Mouse (Mus musculus) heart, adult 11 months (tissue): ENCODE measurements around the gene Vwa1.
A peak's percentile ranks its signal among the peaks of the same experiment; 100 is the strongest.

Experiments used
- DNase-seq: peaks from one replicate; pipeline ENCODE4 v3.0.0; 2022

The Vwa1 gene

GRCm38 (mm10) chr4:155742684-155743083 lies 31.8 kb downstream of the Vwa1 start:
- DNase-seq, result peak; percentile 77

GRCm38 (mm10) chr4:155740681-155741080 lies 33.8 kb downstream of the Vwa1 start:
- DNase-seq, result peak; percentile 90

GRCm38 (mm10) chr4:155739741-155740636 lies 34.5 kb downstream of the Vwa1 start:
- DNase-seq, result peak; percentile 93

- DNase-seq, result peak; percentile 88
These were observed 35.3 kb downstream of the Vwa1 start for GRCm38 (mm10) chr4:155739152-155739551.

- peak; percentile 85 for DNase-seq
These were observed 36.2 kb downstream of the Vwa1 start for GRCm38 (mm10) chr4:155738262-155738661.

- DNase-seq, result peak; percentile 89
These were observed 38.1 kb downstream of the Vwa1 start for GRCm38 (mm10) chr4:155736421-155736820.

- peak; percentile 94 for DNase-seq
These were observed 38.7 kb downstream of the Vwa1 start for GRCm38 (mm10) chr4:155735788-155736187.

GRCm38 (mm10) chr4:155734951-155735702 lies 39.4 kb downstream of the Vwa1 start:
- DNase-seq, result peak; percentile 97

- peak; percentile 99 for DNase-seq
These were observed 40.1 kb downstream of the Vwa1 start, which contains the start of gene Tmem240 for GRCm38 (mm10) chr4:155734350-155734941. Gene Tmem240 (plus strand): TSS chr4:155734800.

- DNase-seq, result peak; percentile 90
These were observed 41.2 kb downstream of the Vwa1 start for GRCm38 (mm10) chr4:155733267-155733666.

- no peak for DNase-seq
These were observed 46.5 kb downstream of the Vwa1 start for GRCm38 (mm10) chr4:155727993-155728392.

GRCm38 (mm10) chr4:155721668-155722083 lies 52.8 kb downstream of the Vwa1 start:
- DNase-seq, result peak; percentile 87
